Mouse (Mus musculus) liver, postnatal 0 days (tissue): Measurements from ENCODE around the gene Unk. TPM values are rescaled to one million over a fixed set of nuclear protein-coding genes. Genes with fewer than 3 reads are reported as not detected.

ENCODE experiments used
- ATAC-seq: fragments of 200-750 bp; cut with Nextera tagmentation; 2 replicates; pipeline ENCODE4 v1.8.0; 2017; ENCODE audit warnings: mild to moderate bottlenecking, moderate library complexity
- DNase-seq: peaks from one replicate; pipeline ENCODE4 v3.0.0-alpha.2; 2016
- H3K27ac ChIP-seq: fragments of 300-500 bp; sonication (generic); 2 replicates; pipeline ENCODE4 v1.5.1; 2014; ENCODE audit warnings: antibody characterized with exemption, moderate library complexity, mild to moderate bottlenecking, low read depth
- H3K27me3 ChIP-seq: fragments of 300-500 bp; sonication (generic); 2 replicates; pipeline ENCODE4 v1.6.1; 2014; ENCODE audit warnings: low read length, control low read depth, mixed read lengths; ENCODE audit not compliant: insufficient read depth
- H3K36me3 ChIP-seq: fragments of 300-500 bp; sonication (generic); replicated peaks from 2 replicates; pipeline ENCODE4 v1.6.1; 2014; ENCODE audit warnings: mild to moderate bottlenecking, control low read depth, low read length, moderate library complexity, mixed read lengths; ENCODE audit not compliant: insufficient read depth
- H3K4me1 ChIP-seq: fragments of 300-500 bp; sonication (generic); 2 replicates; pipeline ENCODE4 v1.6.1; 2014; ENCODE audit warnings: antibody characterized with exemption, mild to moderate bottlenecking, control low read depth; ENCODE audit not compliant: insufficient read depth
- H3K4me2 ChIP-seq: fragments of 300-500 bp; sonication (generic); 2 replicates; pipeline ENCODE4 v1.6.1; 2014; ENCODE audit warnings: low read depth, mild to moderate bottlenecking, low read length, moderate library complexity, mixed read lengths
- H3K4me3 ChIP-seq: fragments of 300-500 bp; sonication (generic); 2 replicates; pipeline ENCODE4 v1.5.1; 2014; ENCODE audit warnings: low read depth, low read length
- H3K9ac ChIP-seq: fragments of 300-500 bp; sonication (generic); replicated peaks from 2 replicates; pipeline ENCODE4 v1.6.1; 2014; ENCODE audit warnings: mild to moderate bottlenecking, moderate library complexity
- H3K9me3 ChIP-seq: fragments of 300-500 bp; sonication (generic); 2 replicates; pipeline ENCODE4 v1.6.1; 2016; ENCODE audit warnings: mild to moderate bottlenecking, control low read depth, low read length, mixed read lengths
- CTCF ChIP-seq: sonication (generic); IDR thresholded peaks from 2 replicates; pipeline ENCODE4 v1.5.1; 2016; ENCODE audit warnings: antibody characterized with exemption, low read depth
- EP300 ChIP-seq: IDR thresholded peaks from 2 replicates; pipeline ENCODE4 v1.6.1; 2016; ENCODE audit warnings: antibody characterized with exemption, low read depth, mild to moderate bottlenecking
- WGBS: fragments of 180-500 bp; shearing (Covaris S2); extraction: QIAGEN DNeasy Blood & Tissue Kit; methylation state at CpG from one replicate; pipeline ENCODE4 v1.1.7; 2014; ENCODE audit not compliant: insufficient replicate concordance; 5-methylcytosine and 5-hydroxymethylcytosine counted together
- polyA plus RNA-seq: library from polyadenylated mRNA; unstranded; fragments of >200 nt; fragmentation: Nextera tagmentation; extraction: Ambion mirVana; gene quantifications from 2 replicates; pipeline ENCODE4 v1.2.1, GENCODE M21; 2015

The Unk gene
- polyA plus RNA-seq, 1 experiment from 2014 or later = 5.1 TPM

DNA sequence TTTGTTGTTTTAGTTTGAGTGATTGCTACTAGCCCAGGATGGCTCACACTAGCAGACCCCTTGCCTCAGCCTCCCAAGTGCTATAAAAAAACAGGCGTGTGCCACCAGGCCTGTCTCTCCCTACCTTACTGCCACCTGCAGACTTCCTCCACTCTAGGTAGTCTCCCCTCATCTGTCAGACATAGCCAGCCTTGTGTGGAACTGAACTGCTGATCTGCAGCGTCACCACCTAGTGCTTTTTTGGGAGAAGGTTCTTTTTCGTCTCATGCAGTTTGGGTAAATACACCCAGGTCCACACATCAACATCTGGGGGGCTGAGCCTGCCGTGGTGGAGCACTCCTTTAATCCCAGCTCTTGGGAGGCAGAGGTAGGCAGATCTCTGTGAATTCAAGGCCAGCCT, 33.1 kb upstream of the Unk start:
- TF ChIP-seq CTCF = no peak
- TF ChIP-seq EP300 = no peak
- Histone ChIP-seq H3K4me3 (no peak overlapping the region), H3K9ac (no peak overlapping the region), H3K36me3 (no peaks in the 10 kb centered on the region), H3K9me3 (no peaks in the 10 kb centered on the region), H3K4me1 (0 out of 2 replicates have a peak, but pooled peaks cover 3% of the 10 kb centered on the region), H3K27me3 (0 out of 2 replicates have a peak, but pooled peaks cover 4% of the 10 kb centered on the region), H3K4me2 (no peak overlapping the region), H3K27ac (no peak overlapping the region)
- ATAC-seq (no peak), DNase-seq (no peak)
- 73% methylated on average over 4 of the region's 4 CpGs for WGBS

DNA sequence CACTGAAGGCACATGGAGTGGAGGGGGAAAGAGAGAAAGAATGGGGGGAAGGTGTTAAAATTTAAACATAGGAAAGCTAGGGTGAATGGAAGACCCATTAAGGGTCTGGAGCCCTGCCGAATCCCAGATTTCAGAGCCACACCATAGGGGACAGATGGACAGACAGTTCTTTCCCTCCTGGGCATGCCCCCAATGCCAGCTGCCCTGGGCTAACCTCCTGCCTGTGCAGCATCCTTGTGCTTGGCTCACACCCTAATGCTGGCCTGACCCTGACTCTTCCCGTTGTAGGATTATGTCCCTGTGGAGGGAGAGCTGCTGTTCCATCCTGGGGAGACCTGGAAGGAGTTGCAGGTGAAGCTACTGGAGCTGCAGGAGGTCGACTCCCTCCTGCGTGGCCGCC, 32.5 kb upstream of the Unk start:
- Histone ChIP-seq H3K4me1 (0 out of 2 replicates have a peak, but pooled peaks cover 3% of the 10 kb centered on the region), H3K9ac (no peak overlapping the region), H3K27ac (no peak overlapping the region), H3K27me3 (0 out of 2 replicates have a peak, but pooled peaks cover 4% of the 10 kb centered on the region), H3K4me2 (no peak overlapping the region), H3K36me3 (no peaks in the 10 kb centered on the region), H3K9me3 (no peaks in the 10 kb centered on the region), H3K4me3 (no peak overlapping the region)
- ATAC-seq = no peak
- DNase-seq = no peak
- WGBS = 74% methylated on average over 5 of the region's 5 CpGs
- TF ChIP-seq CTCF (no peak), EP300 (no peak)

DNA sequence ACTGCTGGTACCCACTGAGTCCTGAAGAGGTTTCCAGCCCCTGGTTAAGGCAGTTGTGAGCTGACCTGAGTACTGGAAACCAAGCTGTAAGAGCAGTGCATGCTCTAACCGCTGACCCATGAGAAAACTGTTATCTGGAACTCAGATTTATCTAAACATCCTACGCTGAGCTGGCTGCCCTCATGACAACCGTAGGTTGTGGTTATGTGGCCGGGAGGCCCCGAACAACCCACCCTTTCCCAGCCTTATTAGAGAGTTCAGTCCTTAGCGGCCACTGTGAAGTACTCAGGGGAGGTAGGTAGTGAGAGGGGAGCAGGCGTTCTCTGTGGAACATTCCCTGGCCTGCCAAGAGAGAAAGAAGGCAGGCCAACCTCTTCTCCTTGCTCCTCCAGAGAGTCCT, 31.1 kb upstream of the Unk start:
- Histone ChIP-seq H3K4me3 (no peak overlapping the region), H3K9ac (no peak overlapping the region), H3K36me3 (no peaks in the 10 kb centered on the region), H3K4me2 (no peak overlapping the region), H3K27me3 (0 out of 2 replicates have a peak, but pooled peaks cover 4% of the 10 kb centered on the region), H3K27ac (no peak overlapping the region), H3K4me1 (0 out of 2 replicates have a peak, but pooled peaks cover 3% of the 10 kb centered on the region), H3K9me3 (no peaks in the 10 kb centered on the region)
- 30% methylated on average over 7 of the region's 7 CpGs for WGBS
- TF ChIP-seq EP300 (no peak), CTCF (no peak)
- ATAC-seq (no peak), DNase-seq (no peak)

DNA sequence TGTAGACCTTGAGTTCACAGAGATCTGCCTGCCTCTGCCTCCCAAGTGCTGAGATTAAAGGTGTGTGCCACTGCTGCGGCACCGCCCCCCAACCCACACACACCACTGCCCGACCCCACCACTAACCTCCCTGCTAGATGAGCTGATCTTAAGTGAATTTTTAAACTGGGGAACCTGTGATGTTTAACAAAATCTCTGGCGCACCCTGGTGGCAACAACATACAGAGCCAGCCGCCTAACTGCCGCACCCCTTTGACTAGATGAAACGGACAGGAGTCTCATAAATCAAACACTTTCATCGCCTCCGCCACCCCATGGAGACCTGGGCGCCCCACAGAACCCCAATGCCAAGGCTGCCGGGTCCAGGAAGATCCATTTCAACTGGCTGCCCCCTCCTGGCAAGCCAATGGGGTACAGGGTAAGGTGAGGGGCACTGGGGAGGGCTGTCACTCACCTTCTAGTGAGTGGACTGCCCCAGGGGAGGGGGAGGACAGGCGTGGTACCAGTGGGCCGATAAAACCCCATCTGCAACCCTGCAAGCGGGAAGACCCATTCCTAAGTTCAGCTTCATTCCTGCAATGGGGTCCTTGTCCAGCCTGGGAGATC, 30.5 kb upstream of the Unk start:
- H3K36me3 ChIP-seq = no peaks in the 10 kb centered on the region
- H3K9me3 ChIP-seq = no peaks in the 10 kb centered on the region
- no peak overlapping the region for H3K4me3 ChIP-seq
- DNase-seq = peak; percentile 83
- H3K27me3 ChIP-seq = 0 out of 2 replicates have a peak, but pooled peaks cover 4% of the 10 kb centered on the region
- H3K9ac ChIP-seq = no peak overlapping the region
- H3K4me1 ChIP-seq = peaks cover 5% of the 10 kb centered on the region
- no peak overlapping the region for H3K4me2 ChIP-seq
- ATAC-seq = peak; percentile 19; the same call in 1 of the 2 replicates
- no peak overlapping the region for H3K27ac ChIP-seq
- WGBS = 9% methylated on average over 14 of the region's 14 CpGs
- TF ChIP-seq EP300 = no peak
- TF ChIP-seq CTCF = peak; percentile 74

DNA sequence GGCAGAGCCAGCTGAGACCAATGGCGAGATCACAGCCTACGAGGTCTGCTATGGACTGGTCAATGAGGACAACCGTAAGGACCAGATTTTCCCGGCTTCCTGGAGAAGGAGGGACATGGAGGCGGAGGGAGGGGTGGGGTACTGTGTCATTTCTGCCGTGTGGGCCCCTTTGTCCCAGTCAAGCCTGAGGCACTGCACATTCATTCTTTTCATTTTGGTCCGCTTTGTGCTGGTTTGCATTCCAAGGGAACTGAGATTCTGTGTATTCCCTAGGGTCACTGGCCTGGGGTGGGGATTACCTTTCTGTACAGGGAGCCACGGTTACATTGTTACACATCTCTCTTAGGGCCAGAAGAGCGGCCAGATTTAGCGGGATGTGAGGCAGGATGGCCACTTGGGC, 29.5 kb upstream of the Unk start:
- Histone ChIP-seq H3K27ac (no peak overlapping the region), H3K4me3 (no peak overlapping the region), H3K9ac (no peak overlapping the region), H3K9me3 (no peaks in the 10 kb centered on the region), H3K4me2 (no peak overlapping the region), H3K36me3 (no peaks in the 10 kb centered on the region), H3K27me3 (0 out of 2 replicates have a peak, but pooled peaks cover 4% of the 10 kb centered on the region), H3K4me1 (peaks cover 15% of the 10 kb centered on the region)
- WGBS = 71% methylated on average over 10 of the region's 10 CpGs
- no peak for ATAC-seq
- no peak for DNase-seq
- no peak for TF ChIP-seq CTCF
- no peak for TF ChIP-seq EP300

DNA sequence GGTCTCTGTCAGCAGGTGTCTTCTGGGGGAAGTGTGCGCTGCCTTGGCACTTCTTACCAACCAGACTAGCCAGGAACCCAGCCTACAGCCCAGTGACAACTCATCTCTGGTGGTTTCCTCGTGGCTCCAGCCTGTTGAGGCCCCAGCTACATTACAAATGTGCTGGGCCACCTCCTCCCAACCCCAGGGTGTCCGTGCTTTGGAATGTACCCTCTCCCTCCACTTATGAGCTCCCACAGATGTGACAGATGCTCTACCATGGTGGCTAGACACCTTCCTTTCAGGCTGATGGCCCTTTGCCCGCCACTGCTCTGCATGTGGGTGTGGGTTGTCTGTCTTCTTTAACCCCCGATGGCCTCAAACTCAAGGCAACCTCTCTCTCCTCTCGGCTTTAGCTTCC, 28.4 kb upstream of the Unk start:
- 0 out of 2 replicates have a peak, but pooled peaks cover 4% of the 10 kb centered on the region for H3K27me3 ChIP-seq
- 59% methylated on average over 6 of the region's 6 CpGs for WGBS
- DNase-seq = no peak

More for the DNA sequence above, 28.4 kb upstream of the Unk start:
- Histone ChIP-seq H3K4me2 (no peak overlapping the region), H3K36me3 (no peaks in the 10 kb centered on the region), H3K4me3 (no peak overlapping the region), H3K9me3 (no peaks in the 10 kb centered on the region), H3K27ac (no peak overlapping the region), H3K9ac (no peak overlapping the region), H3K4me1 (peaks cover 20% of the 10 kb centered on the region)
- TF ChIP-seq EP300 (no peak), CTCF (no peak)
- ATAC-seq = no peak
